Mouse (Mus musculus) heart, postnatal 0 days (tissue): Measurements from ENCODE around the gene Hdac7.

ENCODE experiments used
- CTCF ChIP-seq: IDR thresholded peaks from 2 replicates; pipeline ENCODE4 v1.5.1; 2016; ENCODE audit warnings: antibody characterized with exemption, control low read depth, low read depth
- EP300 ChIP-seq: IDR thresholded peaks from 2 replicates; pipeline ENCODE4 v1.6.1; 2016; ENCODE audit warnings: antibody characterized with exemption, low read depth

DNA sequence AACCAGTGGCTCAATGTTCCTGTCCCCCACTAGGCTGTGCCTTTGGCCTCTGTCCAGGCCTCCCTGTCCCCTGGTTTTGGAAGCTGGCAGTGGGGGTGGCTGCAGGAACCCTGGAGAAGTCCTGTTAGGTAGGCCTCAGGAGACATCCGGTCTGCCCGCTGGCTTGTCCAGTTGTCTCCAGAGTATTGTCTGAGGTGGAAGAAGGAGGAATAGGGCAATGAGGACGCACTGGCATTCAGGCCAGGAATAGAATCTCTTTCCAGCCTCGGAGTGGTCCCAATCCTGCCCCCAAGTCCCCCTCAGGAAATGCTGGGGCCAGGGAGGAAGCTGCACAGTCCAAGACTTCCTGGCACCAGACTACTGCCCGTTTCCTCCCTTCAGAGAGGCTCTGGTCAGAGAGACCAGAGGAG, 70.3 kb downstream of the Hdac7 start:
- TF ChIP-seq CTCF: no peak
- no peak for TF ChIP-seq EP300
